Mouse (Mus musculus): ENCODE measurements around the gene Trafd1. TPM values are rescaled to one million over a fixed set of nuclear protein-coding genes. Genes with fewer than 3 reads are reported as not detected.

Trafd1 gene
- polyA plus RNA-seq (2015; fragmentation: Nextera tagmentation; extraction: Ambion mirVana): 67.8 and 70.6 TPM in 2 replicates

GRCm38 (mm10) chr5:121385461-121386119, at the start of gene Trafd1:
TSS of gene Trafd1 (minus strand) at chr5:121385632.
- Histone ChIP-seq H3K27ac (peak within 1 kb of the TSS; percentile 89), H3K4me1 (peaks cover 16% of the 10 kb centered on the region; the same call in 1 of the 2 replicates), H3K9me3 (no peaks in the 10 kb centered on the region), H3K4me2 (peak within 1 kb of the TSS; percentile 83), H3K27me3 (replicated peaks) (no peaks in the 10 kb centered on the region), H3K4me3 (replicated peaks) (peak within 1 kb of the TSS; percentile 72), H3K36me3 (peaks cover 15% of the 10 kb centered on the region), H3K9ac (peak within 1 kb of the TSS; percentile 66)
- peak; percentile 92 for ATAC-seq (ENCODE audit: insufficient read depth, low FRiP score, low read depth)
- under 1% methylated on average over 27 of the region's 45 CpGs for WGBS

GRCm38 (mm10) chr5:121428954-121429353, 43.5 kb upstream of the Trafd1 start:
- 91% methylated on average over 3 of the region's 3 CpGs for WGBS
- H3K9ac ChIP-seq: no peak overlapping the region
- H3K36me3 ChIP-seq: peaks cover 91% of the 10 kb centered on the region
- ATAC-seq (ENCODE audit: insufficient read depth, low FRiP score, low read depth): no peak
- no peaks in the 10 kb centered on the region for H3K4me1 ChIP-seq
- H3K27me3 ChIP-seq (replicated peaks): no peaks in the 10 kb centered on the region
- H3K9me3 ChIP-seq: no peaks in the 10 kb centered on the region
- H3K4me3 ChIP-seq (replicated peaks): no peak overlapping the region
- no peak overlapping the region for H3K27ac ChIP-seq
- no peak overlapping the region for H3K4me2 ChIP-seq

- no peak for ATAC-seq (ENCODE audit: insufficient read depth, low FRiP score, low read depth)
- H3K4me1 ChIP-seq: no peaks in the 10 kb centered on the region
- 86% methylated on average over 10 of the region's 10 CpGs for WGBS
Observed at GRCm38 (mm10) chr5:121423297-121423696, 37.9 kb upstream of the Trafd1 start.

GRCm38 (mm10) chr5:121422787-121423186, 37.4 kb upstream of the Trafd1 start:
- Histone ChIP-seq H3K4me3 (replicated peaks) (no peak overlapping the region), H3K9me3 (no peaks in the 10 kb centered on the region), H3K27ac (no peak overlapping the region), H3K9ac (no peak overlapping the region), H3K4me2 (no peak overlapping the region), H3K27me3 (replicated peaks) (no peaks in the 10 kb centered on the region), H3K4me1 (no peaks in the 10 kb centered on the region), H3K36me3 (peaks cover 76% of the 10 kb centered on the region)
- ATAC-seq (ENCODE audit: insufficient read depth, low FRiP score, low read depth): no peak
- 89% methylated on average over 6 of the region's 6 CpGs for WGBS

More at GRCm38 (mm10) chr5:121423297-121423696, 37.9 kb upstream of the Trafd1 start:
- Histone ChIP-seq H3K27ac (no peak overlapping the region), H3K4me3 (replicated peaks) (no peak overlapping the region), H3K9ac (no peak overlapping the region), H3K36me3 (peaks cover 81% of the 10 kb centered on the region), H3K4me2 (no peak overlapping the region), H3K27me3 (replicated peaks) (no peaks in the 10 kb centered on the region), H3K9me3 (no peaks in the 10 kb centered on the region)

GRCm38 (mm10) chr5:121420721-121421120, 35.3 kb upstream of the Trafd1 start:
- Histone ChIP-seq H3K27ac (no peak overlapping the region), H3K4me1 (no peaks in the 10 kb centered on the region), H3K9ac (no peak overlapping the region), H3K4me3 (replicated peaks) (no peak overlapping the region), H3K27me3 (replicated peaks) (no peaks in the 10 kb centered on the region), H3K36me3 (peaks cover 72% of the 10 kb centered on the region), H3K9me3 (no peaks in the 10 kb centered on the region), H3K4me2 (no peak overlapping the region)
- WGBS: 89% methylated on average over 9 of the region's 9 CpGs
- no peak for ATAC-seq (ENCODE audit: insufficient read depth, low FRiP score, low read depth)

- no peak overlapping the region for H3K4me3 ChIP-seq (replicated peaks)
- H3K4me1 ChIP-seq: no peaks in the 10 kb centered on the region
- 88% methylated on average over 4 of the region's 4 CpGs for WGBS
- no peak overlapping the region for H3K9ac ChIP-seq
- H3K9me3 ChIP-seq: no peaks in the 10 kb centered on the region
- no peak overlapping the region for H3K4me2 ChIP-seq
- H3K27ac ChIP-seq: no peak overlapping the region
- H3K27me3 ChIP-seq (replicated peaks): no peaks in the 10 kb centered on the region
- no peak for ATAC-seq (ENCODE audit: insufficient read depth, low FRiP score, low read depth)
- peaks cover 34% of the 10 kb centered on the region for H3K36me3 ChIP-seq
Observed at GRCm38 (mm10) chr5:121410975-121411374, 25.5 kb upstream of the Trafd1 start.

- Histone ChIP-seq H3K4me2 (no peak overlapping the region), H3K9ac (no peak overlapping the region), H3K27ac (no peak overlapping the region), H3K36me3 (peaks cover 15% of the 10 kb centered on the region; the same call in 1 of the 2 replicates), H3K4me1 (no peaks in the 10 kb centered on the region), H3K9me3 (no peaks in the 10 kb centered on the region), H3K27me3 (replicated peaks) (no peaks in the 10 kb centered on the region), H3K4me3 (replicated peaks) (no peak overlapping the region)
- no peak for ATAC-seq (ENCODE audit: insufficient read depth, low FRiP score, low read depth)
- 89% methylated on average over 8 of the region's 8 CpGs for WGBS
Observed at GRCm38 (mm10) chr5:121407856-121408255, 22.4 kb upstream of the Trafd1 start.

GRCm38 (mm10) chr5:121400849-121401248, 15.4 kb upstream of the Trafd1 start:
- no peak overlapping the region for H3K4me2 ChIP-seq
- no peak for ATAC-seq (ENCODE audit: insufficient read depth, low FRiP score, low read depth)
- H3K27me3 ChIP-seq (replicated peaks): no peaks in the 10 kb centered on the region
- no peak overlapping the region for H3K4me3 ChIP-seq (replicated peaks)
- H3K36me3 ChIP-seq: no peaks in the 10 kb centered on the region
- no peaks in the 10 kb centered on the region for H3K9me3 ChIP-seq
- WGBS: 76% methylated on average over 5 of the region's 5 CpGs
- H3K9ac ChIP-seq: no peak overlapping the region
- peaks cover 18% of the 10 kb centered on the region for H3K4me1 ChIP-seq
- no peak overlapping the region for H3K27ac ChIP-seq

- Histone ChIP-seq H3K36me3 (no peaks in the 10 kb centered on the region), H3K9ac (no peak overlapping the region)
Observed at GRCm38 (mm10) chr5:121400064-121400463, 14.6 kb upstream of the Trafd1 start.

GRCm38 (mm10) chr5:121399540-121399939, 14.1 kb upstream of the Trafd1 start:
- no peak overlapping the region for H3K9ac ChIP-seq

More at GRCm38 (mm10) chr5:121400064-121400463, 14.6 kb upstream of the Trafd1 start:
- H3K4me3 ChIP-seq (replicated peaks): no peak overlapping the region
- no peak for ATAC-seq (ENCODE audit: insufficient read depth, low FRiP score, low read depth)
- no peaks in the 10 kb centered on the region for H3K9me3 ChIP-seq
- H3K4me2 ChIP-seq: no peak overlapping the region
- H3K27ac ChIP-seq: no peak overlapping the region
- H3K27me3 ChIP-seq (replicated peaks): no peaks in the 10 kb centered on the region
- peaks cover 20% of the 10 kb centered on the region for H3K4me1 ChIP-seq
- WGBS: 62% methylated on average over 5 of the region's 5 CpGs

GRCm38 (mm10) chr5:121398965-121399462, 13.6 kb upstream of the Trafd1 start:
- peak overlapping the region; percentile 73; the same call in 1 of the 2 replicates for H3K9ac ChIP-seq
- H3K4me3 ChIP-seq (replicated peaks): peak overlapping the region; percentile 84
- H3K4me2 ChIP-seq: peak overlapping the region; percentile 88
- H3K27me3 ChIP-seq (replicated peaks): no peaks in the 10 kb centered on the region
- no peak for ATAC-seq (ENCODE audit: insufficient read depth, low FRiP score, low read depth)
- H3K4me1 ChIP-seq: peaks cover 20% of the 10 kb centered on the region
- no peaks in the 10 kb centered on the region for H3K36me3 ChIP-seq
- WGBS: 44% methylated on average over 9 of the region's 9 CpGs
- H3K27ac ChIP-seq: no peak overlapping the region
- H3K9me3 ChIP-seq: no peaks in the 10 kb centered on the region

More at GRCm38 (mm10) chr5:121399540-121399939, 14.1 kb upstream of the Trafd1 start:
- peak overlapping the region; percentile 84; the same call in 1 of the 2 replicates for H3K4me3 ChIP-seq (replicated peaks)
- no peak for ATAC-seq (ENCODE audit: insufficient read depth, low FRiP score, low read depth)
- WGBS: 86% methylated on average over 5 of the region's 5 CpGs
- peaks cover 20% of the 10 kb centered on the region for H3K4me1 ChIP-seq
- no peaks in the 10 kb centered on the region for H3K36me3 ChIP-seq
- no peak overlapping the region for H3K27ac ChIP-seq
- no peaks in the 10 kb centered on the region for H3K27me3 ChIP-seq (replicated peaks)
- no peaks in the 10 kb centered on the region for H3K9me3 ChIP-seq
- peak overlapping the region; percentile 88 for H3K4me2 ChIP-seq

- peaks cover 20% of the 10 kb centered on the region for H3K4me1 ChIP-seq
- H3K27me3 ChIP-seq (replicated peaks): no peaks in the 10 kb centered on the region
- H3K4me2 ChIP-seq: peak overlapping the region; percentile 88
- no peaks in the 10 kb centered on the region for H3K36me3 ChIP-seq
- H3K27ac ChIP-seq: peak overlapping the region; percentile 55; the same call in 1 of the 2 replicates
- no peaks in the 10 kb centered on the region for H3K9me3 ChIP-seq
- peak; percentile 54 for ATAC-seq (ENCODE audit: insufficient read depth, low FRiP score, low read depth)
- peak overlapping the region; percentile 84 for H3K4me3 ChIP-seq (replicated peaks)
- peak overlapping the region; percentile 73 for H3K9ac ChIP-seq
- WGBS: under 1% methylated on average over 67 of the region's 67 CpGs
Observed at GRCm38 (mm10) chr5:121398146-121398964, 12.9 kb upstream of the Trafd1 start.

All from stomach, embryonic 15.5 days (tissue).